Mouse (Mus musculus): ENCODE measurements around the gene Usp7. TPM values are rescaled to one million over a fixed set of nuclear protein-coding genes. Genes with fewer than 3 reads are reported as not detected.
"Not testable (repeated sequence)": the region's sequence is repeated elsewhere in the genome, so short reads cannot be mapped to it uniquely, and the experiment has no call there.

The Usp7 gene
- polyA plus RNA-seq, 1 experiment: not detected

DNA sequence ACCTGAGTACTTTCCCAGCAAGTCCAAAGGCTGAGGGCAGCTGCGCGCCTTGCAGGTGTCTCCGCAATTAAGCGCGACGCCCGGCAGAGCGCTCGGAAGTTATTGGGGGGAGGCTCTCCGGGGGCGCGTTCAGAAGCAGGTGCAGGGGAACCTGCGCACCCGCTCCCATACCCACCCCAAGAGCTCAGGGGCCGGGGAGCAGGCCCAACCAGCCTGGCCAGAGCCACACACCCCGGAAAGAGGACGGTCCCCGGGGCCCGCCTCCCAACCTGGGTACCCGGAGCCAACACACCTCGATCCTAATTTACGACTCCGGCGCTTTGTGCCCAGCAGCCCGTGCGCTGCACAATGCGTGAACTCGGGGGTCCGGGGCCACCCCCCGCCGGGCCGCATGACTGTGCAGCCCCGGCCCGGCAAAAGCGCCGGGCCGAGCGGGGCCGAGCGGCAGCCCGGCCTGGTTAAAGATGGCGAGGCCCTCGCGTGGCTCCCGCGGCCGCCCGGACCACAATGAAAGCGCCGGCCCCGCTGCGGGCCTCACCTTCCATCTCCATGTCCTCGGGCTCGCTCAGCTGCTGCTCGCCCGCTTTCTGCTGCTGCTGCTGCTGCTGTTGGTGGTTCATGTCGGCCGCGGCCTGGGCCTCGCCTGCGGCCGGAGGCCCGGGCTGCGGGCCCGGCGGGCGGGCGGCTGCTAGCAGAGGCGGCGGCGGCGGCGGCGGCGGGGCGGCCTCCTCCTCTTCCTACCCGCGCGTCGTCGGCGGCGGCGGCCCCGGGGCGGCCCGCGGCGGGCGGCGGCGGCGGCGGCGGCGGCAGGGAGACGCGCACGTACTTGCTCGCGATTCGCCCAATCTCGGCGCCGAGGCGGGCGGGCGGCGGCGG, 54.2 kb downstream of the Usp7 start:
- Histone ChIP-seq H3K27ac (ENCODE audit: insufficient read depth, low read depth, low read length) (peak overlapping the region; percentile 26; the same call in 1 of the 2 replicates), H3K4me3 (ENCODE audit: insufficient read depth, low read depth, low read length) (peak overlapping the region; percentile 95), H3K4me1 (ENCODE audit: control insufficient read depth, insufficient read depth, low read length) (peaks cover 12% of the 10 kb centered on the region)
- WGBS: 8% methylated on average over 106 of the region's 110 CpGs
- TF ChIP-seq POLR2A (IDR thresholded peaks at IDR 0.05; ENCODE audit: insufficient read depth, low read depth, low read length): no peak
- no peak for TF ChIP-seq CTCF (IDR thresholded peaks at IDR 0.05; ENCODE audit: insufficient read depth, low read depth, low read length)

- Histone ChIP-seq H3K4me3 (ENCODE audit: insufficient read depth, low read depth, low read length) (peak overlapping the region; percentile 95), H3K27ac (ENCODE audit: insufficient read depth, low read depth, low read length) (no peak overlapping the region), H3K4me1 (ENCODE audit: control insufficient read depth, insufficient read depth, low read length) (peaks cover 12% of the 10 kb centered on the region)
- WGBS: under 1% methylated on average over 11 of the region's 11 CpGs
- TF ChIP-seq CTCF (IDR thresholded peaks at IDR 0.05; ENCODE audit: insufficient read depth, low read depth, low read length) (no peak), POLR2A (IDR thresholded peaks at IDR 0.05; ENCODE audit: insufficient read depth, low read depth, low read length) (no peak)
These were observed 54.8 kb downstream of the Usp7 start for GRCm38 (mm10) chr16:8737341-8737665.

- H3K27ac ChIP-seq (ENCODE audit: insufficient read depth, low read depth, low read length): no peak overlapping the region
- no peak for TF ChIP-seq POLR2A (IDR thresholded peaks at IDR 0.05; ENCODE audit: insufficient read depth, low read depth, low read length)
- 3% methylated on average over 7 of the region's 7 CpGs for WGBS
- H3K4me3 ChIP-seq (ENCODE audit: insufficient read depth, low read depth, low read length): peak overlapping the region; percentile 95
- H3K4me1 ChIP-seq (ENCODE audit: control insufficient read depth, insufficient read depth, low read length): peaks cover 14% of the 10 kb centered on the region
These were observed 55.4 kb downstream of the Usp7 start for GRCm38 (mm10) chr16:8736757-8737156.

- Histone ChIP-seq H3K4me1 (ENCODE audit: control insufficient read depth, insufficient read depth, low read length) (peaks cover 19% of the 10 kb centered on the region), H3K4me3 (ENCODE audit: insufficient read depth, low read depth, low read length) (peak overlapping the region; percentile 38), H3K27ac (ENCODE audit: insufficient read depth, low read depth, low read length) (no peak overlapping the region)
- no peak for TF ChIP-seq CTCF (IDR thresholded peaks at IDR 0.05; ENCODE audit: insufficient read depth, low read depth, low read length)
- 3% methylated on average over 8 of the region's 8 CpGs for WGBS
These were observed 56.1 kb downstream of the Usp7 start for GRCm38 (mm10) chr16:8736032-8736431.

DNA sequence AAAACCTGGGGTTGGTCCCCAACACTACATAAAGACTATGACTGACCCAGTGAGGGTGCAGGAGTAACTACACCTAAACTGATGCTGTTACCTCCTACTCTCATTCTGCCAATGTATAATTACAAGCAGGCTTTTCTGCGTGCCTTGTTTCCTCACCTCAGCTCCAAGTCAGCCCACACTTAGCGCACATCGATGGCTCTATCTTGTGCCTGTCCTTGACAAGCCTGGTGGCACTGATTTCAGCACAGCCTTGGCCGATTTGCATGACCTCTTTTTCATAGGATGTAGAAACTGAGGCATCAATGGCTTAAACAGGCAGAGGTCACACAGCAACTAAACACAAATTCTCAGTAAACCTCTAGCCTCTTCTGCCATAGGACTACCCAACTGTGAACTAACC, 57.4 kb downstream of the Usp7 start:
- 41% methylated on average over 4 of the region's 4 CpGs for WGBS
- H3K4me1 ChIP-seq (ENCODE audit: control insufficient read depth, insufficient read depth, low read length): peaks cover 22% of the 10 kb centered on the region
- TF ChIP-seq CTCF (IDR thresholded peaks at IDR 0.05; ENCODE audit: insufficient read depth, low read depth, low read length) (no peak), POLR2A (IDR thresholded peaks at IDR 0.05; ENCODE audit: insufficient read depth, low read depth, low read length) (no peak)
- H3K4me3 ChIP-seq (ENCODE audit: insufficient read depth, low read depth, low read length): no peak overlapping the region
- H3K27ac ChIP-seq (ENCODE audit: insufficient read depth, low read depth, low read length): no peak overlapping the region

- 75% methylated on average over 4 of the region's 4 CpGs for WGBS
- Histone ChIP-seq H3K4me3 (ENCODE audit: insufficient read depth, low read depth, low read length) (no peak overlapping the region), H3K27ac (ENCODE audit: insufficient read depth, low read depth, low read length) (no peak overlapping the region), H3K4me1 (ENCODE audit: control insufficient read depth, insufficient read depth, low read length) (peaks cover 22% of the 10 kb centered on the region)
- TF ChIP-seq CTCF (IDR thresholded peaks at IDR 0.05; ENCODE audit: insufficient read depth, low read depth, low read length) (no peak), POLR2A (IDR thresholded peaks at IDR 0.05; ENCODE audit: insufficient read depth, low read depth, low read length) (no peak)
These were observed 58.5 kb downstream of the Usp7 start for GRCm38 (mm10) chr16:8733624-8734023.

DNA sequence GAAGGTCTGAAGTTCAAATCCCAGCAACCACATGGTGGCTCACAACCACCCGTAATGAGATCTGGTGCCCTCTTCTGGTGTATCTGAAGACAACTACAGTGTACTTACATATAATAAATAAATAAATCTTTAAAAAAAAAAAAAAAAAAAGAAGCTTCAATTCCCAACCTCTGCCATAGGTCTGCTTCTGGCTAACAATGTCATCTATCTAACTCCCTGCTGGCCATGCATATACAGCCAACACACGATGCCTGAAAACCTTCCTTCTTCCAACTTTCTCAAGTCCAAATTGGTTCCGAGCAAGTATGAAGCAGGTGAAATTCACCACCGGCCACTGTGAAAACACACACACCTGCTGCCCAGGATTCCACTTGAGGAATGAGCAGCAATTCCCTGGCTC, 59.7 kb downstream of the Usp7 start:
- not testable (repeated sequence) for H3K4me3 ChIP-seq (ENCODE audit: insufficient read depth, low read depth, low read length); H3K27ac ChIP-seq (ENCODE audit: insufficient read depth, low read depth, low read length)
- 84% methylated on average over 4 of the region's 4 CpGs for WGBS
- peaks cover 24% of the 10 kb centered on the region for H3K4me1 ChIP-seq (ENCODE audit: control insufficient read depth, insufficient read depth, low read length)

GRCm38 (mm10) chr16:8731630-8732029, 60.5 kb downstream of the Usp7 start:
- H3K4me1 ChIP-seq (ENCODE audit: control insufficient read depth, insufficient read depth, low read length): peaks cover 25% of the 10 kb centered on the region
- no peak overlapping the region for H3K4me3 ChIP-seq (ENCODE audit: insufficient read depth, low read depth, low read length)
- no peak overlapping the region for H3K27ac ChIP-seq (ENCODE audit: insufficient read depth, low read depth, low read length)
- TF ChIP-seq CTCF (IDR thresholded peaks at IDR 0.05; ENCODE audit: insufficient read depth, low read depth, low read length): no peak
- no peak for TF ChIP-seq POLR2A (IDR thresholded peaks at IDR 0.05; ENCODE audit: insufficient read depth, low read depth, low read length)
- WGBS: 48% methylated on average over 7 of the region's 7 CpGs

DNA sequence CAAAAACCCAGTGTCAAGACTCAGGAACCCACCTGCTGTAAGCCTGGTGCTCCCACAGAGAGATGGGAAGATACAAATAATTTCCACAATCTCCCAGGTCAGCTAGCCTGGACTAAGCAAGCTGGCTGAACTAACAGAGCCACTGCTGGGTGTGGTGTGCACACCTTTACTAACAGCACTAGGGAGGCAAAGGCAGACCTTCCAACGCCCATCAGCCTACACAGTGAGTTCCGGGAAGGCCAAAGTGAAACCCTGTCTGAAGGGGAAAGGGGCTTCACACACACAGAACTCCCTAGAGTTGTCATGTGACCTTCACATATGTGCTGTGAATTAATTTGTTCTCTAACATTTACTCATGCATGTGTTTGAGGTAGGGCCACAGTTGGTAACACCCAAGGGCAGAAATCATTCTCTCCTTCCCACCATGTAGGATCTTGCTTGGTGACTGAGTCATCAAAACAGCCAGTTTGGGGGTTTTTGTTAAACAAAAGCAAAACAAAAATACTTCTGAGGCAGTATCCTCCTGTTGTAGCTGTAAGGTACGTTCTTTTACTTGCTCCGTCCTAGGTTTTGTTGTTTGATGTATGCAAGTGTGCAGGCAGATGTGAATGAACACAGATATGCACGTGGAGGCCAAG, 63.9 kb downstream of the Usp7 start:
- 67% methylated on average over 5 of the region's 5 CpGs for WGBS
- TF ChIP-seq POLR2A (IDR thresholded peaks at IDR 0.05; ENCODE audit: insufficient read depth, low read depth, low read length) (no peak), CTCF (IDR thresholded peaks at IDR 0.05; ENCODE audit: insufficient read depth, low read depth, low read length) (no peak)

More for the DNA sequence above, 63.9 kb downstream of the Usp7 start:
- Histone ChIP-seq H3K4me1 (ENCODE audit: control insufficient read depth, insufficient read depth, low read length) (peaks cover 17% of the 10 kb centered on the region), H3K27ac (ENCODE audit: insufficient read depth, low read depth, low read length) (no peak overlapping the region), H3K4me3 (ENCODE audit: insufficient read depth, low read depth, low read length) (no peak overlapping the region)
